Mouse (Mus musculus) testis, adult 2 months (tissue): Measurements from ENCODE around the gene Nkpd1.

Source experiments
- CTCF ChIP-seq: fragments of 200-500 bp; IDR thresholded peaks from 2 replicates; pipeline ENCODE4 v1.5.1; 2012; ENCODE audit warnings: low read depth, mild to moderate bottlenecking, inconsistent platforms, low read length, moderate library complexity; ENCODE audit not compliant: control insufficient read depth, insufficient read depth, insufficient replicate concordance
- POLR2A ChIP-seq: fragments of 200-500 bp; IDR thresholded peaks from 2 replicates; pipeline ENCODE4 v1.6.1; 2012; ENCODE audit warnings: low read depth, mild to moderate bottlenecking, inconsistent platforms, low read length, moderate library complexity; ENCODE audit not compliant: control insufficient read depth

GRCm38 (mm10) chr7:19486549-19486948, 31.1 kb upstream of the Nkpd1 start:
- TF ChIP-seq CTCF (no peak), POLR2A (no peak)
